Mouse (Mus musculus) limb, embryonic 13.5 days (tissue): ENCODE measurements around the gene Dnpep. TPM values are rescaled to one million over a fixed set of nuclear protein-coding genes. Genes with fewer than 3 reads are reported as not detected.

Experiments
- polyA plus RNA-seq: library from polyadenylated mRNA; unstranded; fragments of >200 nt; fragmentation: Nextera tagmentation; extraction: Ambion mirVana; gene quantifications from 2 replicates; pipeline ENCODE4 v1.2.1, GENCODE M21; 2015

The Dnpep gene
- polyA plus RNA-seq, 1 experiment from 2014 or later: 117 TPM

Other genes with a start within 250 kb of the Dnpep start
- 11.8 and 12.7 TPM in 2 replicates for gene Nhej1, start 192.8 kb downstream of the Dnpep start, polyA plus RNA-seq
- 0.15 TPM in 2 replicates for gene Slc23a3, start 184.1 kb downstream of the Dnpep start, polyA plus RNA-seq
- 47.7 and 49.4 TPM in 2 replicates for gene Cnppd1, start 175.3 kb downstream of the Dnpep start, polyA plus RNA-seq
- 36.4 and 38.3 TPM in 2 replicates for gene Retreg2, start 175.2 kb downstream of the Dnpep start, polyA plus RNA-seq
- 36.3 and 36.8 TPM in 2 replicates for gene Zfand2b, start 149.3 kb downstream of the Dnpep start, polyA plus RNA-seq
- gene Abcb6, start 137.6 kb downstream of the Dnpep start, polyA plus RNA-seq: 39.5 and 40.9 TPM in 2 replicates
- 28.0 and 28.9 TPM in 2 replicates for gene Ankzf1, start 125.8 kb downstream of the Dnpep start, polyA plus RNA-seq
- 32.7 and 33.7 TPM in 2 replicates for gene Atg9a, start 125.8 kb downstream of the Dnpep start, polyA plus RNA-seq
- 20.4 and 23.5 TPM in 2 replicates for gene Glb1l, start 107.2 kb downstream of the Dnpep start, polyA plus RNA-seq
- 138 and 148 TPM in 2 replicates for gene Stk16, start 107.2 kb downstream of the Dnpep start, polyA plus RNA-seq
- gene Tuba4a, start 98.1 kb downstream of the Dnpep start, polyA plus RNA-seq: 22.7 and 27.1 TPM in 2 replicates
- not detected in 2 replicates for gene A630095N17Rik, start 85.9 kb downstream of the Dnpep start, polyA plus RNA-seq
- 41.9 and 45.4 TPM in 2 replicates for gene Dnajb2, start 81.6 kb downstream of the Dnpep start, polyA plus RNA-seq
- gene Ptprn, start 53.5 kb downstream of the Dnpep start, polyA plus RNA-seq: 0.23 and 0.24 TPM in 2 replicates
- gene Resp18, start 39.6 kb downstream of the Dnpep start, polyA plus RNA-seq: not detected in 2 replicates
- 52.1 and 56.1 TPM in 2 replicates for gene Des, start 42.3 kb upstream of the Dnpep start, polyA plus RNA-seq
- gene Speg, start 57.3 kb upstream of the Dnpep start, polyA plus RNA-seq: 20.7 and 21.3 TPM in 2 replicates
- 70.1 and 71.8 TPM in 2 replicates for gene Gmppa, start 117.9 kb upstream of the Dnpep start, polyA plus RNA-seq
- 0.65 and 0.80 TPM in 2 replicates for gene Asic4, start 132.4 kb upstream of the Dnpep start, polyA plus RNA-seq
- gene Chpf, start 161.3 kb upstream of the Dnpep start, polyA plus RNA-seq: 37.5 and 37.7 TPM in 2 replicates
- 0.83 and 0.97 TPM in 2 replicates for gene Tmem198, start 161.5 kb upstream of the Dnpep start, polyA plus RNA-seq
- 85.1 and 86.4 TPM in 2 replicates for gene Obsl1, start 188.5 kb upstream of the Dnpep start, polyA plus RNA-seq
- gene Inha, start 189.1 kb upstream of the Dnpep start, polyA plus RNA-seq: 14.2 and 14.3 TPM in 2 replicates
- gene Stk11ip, start 203.5 kb upstream of the Dnpep start, polyA plus RNA-seq: 23.4 and 25.5 TPM in 2 replicates
- gene Slc4a3, start 228.3 kb upstream of the Dnpep start, polyA plus RNA-seq: 34.3 and 37.7 TPM in 2 replicates